In genomic region chr4:33745180-33745579, GRCm38 (mm10) we compare ENCODE assay signal across 25 mouse cellular contexts.
DNase-seq lines count a peak whose midpoint lies in the region; ATAC-seq and TF ChIP-seq lines count a peak whose summit lies in the region.
"Had no signal": no experiment of that assay in that cellular context is flagged by ENCODE, and none has a peak within 500 bp of the region (broad histone marks: within the 10 kb centered on the region; RNA-seq: fewer than 3 reads in every experiment).

No protein-coding gene starts in this region.

- H3K27me3 ChIP-seq in MEL (ENCODE audit: control insufficient read depth in 1 of 2, insufficient read depth in 2 of 2, low read length in 2 of 2) = no peaks in the 10 kb centered on the region
- H3K27me3 ChIP-seq: CH12.LX; embryonic facial prominence, embryonic 12.5 days; forebrain, embryonic 13.5 days; forebrain, embryonic 15.5 days had no signal

- TF ChIP-seq CTCF in MEL (IDR thresholded peaks at IDR 0.05 in 2 of 3, conservative IDR thresholded peaks at IDR 0.05 in 1 of 3; ENCODE audit: control insufficient read depth in 1 of 3, insufficient read depth in 1 of 3, low read depth in 2 of 3, low read length in 3 of 3, poor library complexity in 1 of 3, severe bottlenecking in 1 of 3) = no peak

- H3K36me3 ChIP-seq in MEL (ENCODE audit: control insufficient read depth in 1 of 2, insufficient read depth in 2 of 2, low read length in 2 of 2) = peaks cover 0 to 15% of the 10 kb centered on the region in 2 experiments; a peak in 2 of 4 replicates
- H3K36me3 ChIP-seq: embryonic facial prominence, embryonic 10.5 days; embryonic facial prominence, embryonic 12.5 days; forebrain, embryonic 15.5 days; G1E had no signal

- no peak overlapping the region for H3K27ac ChIP-seq in MEL (ENCODE audit: control insufficient read depth, low read depth, low read length)
- H3K27ac ChIP-seq: embryonic facial prominence, embryonic 10.5 days; embryonic facial prominence, embryonic 12.5 days; forebrain, embryonic 13.5 days; forebrain, embryonic 15.5 days had no signal

- no peak overlapping the region for H3K4me3 ChIP-seq in MEL (ENCODE audit: control insufficient read depth in 1 of 2, insufficient read depth in 1 of 2, low read depth in 2 of 2, low read length in 2 of 2)
- H3K4me3 ChIP-seq: embryonic facial prominence, embryonic 10.5 days; embryonic facial prominence, embryonic 12.5 days; forebrain, embryonic 13.5 days; forebrain, embryonic 15.5 days had no signal

- peak; percentile 83 for ATAC-seq in common myeloid progenitor, adult 5-6 weeks (replicated peaks; ENCODE audit: low read depth, poor library complexity, severe bottlenecking)
- ATAC-seq in megakaryocyte, adult 5-6 weeks (ENCODE audit: poor library complexity, severe bottlenecking) = 0 out of 2 replicates have a peak, but pooled peaks have one; percentile 18
- ATAC-seq: activated CD4-positive, CD25-positive, alpha-beta regulatory T cell, adult 4 months; CD4-positive, CD25-positive, alpha-beta regulatory T cell, adult 4 months; forebrain, embryonic 13.5 days; forebrain, embryonic 15.5 days; forebrain, postnatal 0 days; Patski had no signal

- H3K9ac ChIP-seq in MEL (ENCODE audit: control insufficient read depth, low read depth, low read length, poor library complexity, severe bottlenecking) = no peak overlapping the region
- H3K9ac ChIP-seq: embryonic facial prominence, embryonic 12.5 days; forebrain, embryonic 13.5 days; forebrain, embryonic 15.5 days; forebrain, postnatal 0 days had no signal

- DNase-seq in MEL (ENCODE audit: low read depth, low spot score) = peak; percentile 80
- DNase-seq in kidney, postnatal 25 days = no peak
- no peak for DNase-seq in cerebellum, adult 18-20 months
- no peak for DNase-seq in lung, postnatal 36 days
- DNase-seq: adrenal gland, adult 8-10 months; adrenal gland, postnatal 14 days; adrenal gland, postnatal 36 days; B cell, adult 2 months; cerebellum, adult 11-12 months; cerebellum, adult 8-10 months; cerebellum, adult 9-11 months; cerebellum, postnatal 14 days; cerebellum, postnatal 36 days; forebrain, postnatal 0 days had no signal

- peaks cover 6 to 23% of the 10 kb centered on the region in 2 experiments; a peak in 3 of 4 replicates for H3K4me1 ChIP-seq in MEL (ENCODE audit: control insufficient read depth in 1 of 2, insufficient read depth in 2 of 2, low read length in 2 of 2)
- H3K4me1 ChIP-seq: embryonic facial prominence, embryonic 10.5 days; embryonic facial prominence, embryonic 12.5 days; forebrain, embryonic 13.5 days; forebrain, embryonic 15.5 days had no signal

- no peaks in the 10 kb centered on the region for H3K79me2 ChIP-seq in MEL (ENCODE audit: control insufficient read depth, insufficient read depth, low read length, poor library complexity)

- TF ChIP-seq POLR2A in MEL (IDR thresholded peaks at IDR 0.05; ENCODE audit: control insufficient read depth in 1 of 2, insufficient read depth in 1 of 2, low read depth in 1 of 2, low read length in 2 of 2, poor library complexity in 1 of 2) = no peak

- no peak for TF ChIP-seq RAD21 in MEL (IDR thresholded peaks at IDR 0.05; ENCODE audit: low read depth, low read length)

- H3K9me3 ChIP-seq in MEL (replicated peaks; ENCODE audit: insufficient read depth, low read length) = no peaks in the 10 kb centered on the region
- H3K9me3 ChIP-seq: embryonic facial prominence, embryonic 10.5 days; embryonic facial prominence, embryonic 12.5 days; forebrain, embryonic 13.5 days; forebrain, embryonic 15.5 days; G1E had no signal

- peak; percentile 5 to 66; a peak in 3 of 4 replicates for TF ChIP-seq EP300 in MEL (IDR thresholded peaks at IDR 0.05; ENCODE audit: low read depth in 1 of 2, low read length in 2 of 2)

TF ChIP-seq in MEL, 35 proteins besides CTCF, POLR2A, EP300 and RAD21:
- TF ChIP-seq JUND (IDR thresholded peaks at IDR 0.05; ENCODE audit: low read depth, low read length) = no peak
- peak; percentile 91; the same call in 1 of the 2 replicates for TF ChIP-seq MXI1 (IDR thresholded peaks at IDR 0.05; ENCODE audit: low read depth, low read length)
- no peak for TF ChIP-seq KAT2A (conservative IDR thresholded peaks at IDR 0.05; ENCODE audit: low read depth, low read length)
- TF ChIP-seq MAFK (IDR thresholded peaks at IDR 0.05; ENCODE audit: borderline replicate concordance, low read depth, low read length) = no peak
- TF ChIP-seq BHLHE40 (IDR thresholded peaks at IDR 0.05; ENCODE audit: borderline replicate concordance, low read depth, low read length) = no peak
- no peak for TF ChIP-seq MYB (IDR thresholded peaks at IDR 0.05; ENCODE audit: low read depth, low read length)
- no peak for TF ChIP-seq CHD1 (IDR thresholded peaks at IDR 0.05; ENCODE audit: low read depth, low read length)
- TF ChIP-seq MAX (IDR thresholded peaks at IDR 0.05; ENCODE audit: low read length) = no peak
- no peak for TF ChIP-seq ZMIZ1 (IDR thresholded peaks at IDR 0.05; ENCODE audit: low read depth, low read length)
- no peak for TF ChIP-seq MEF2A (IDR thresholded peaks at IDR 0.05; ENCODE audit: extremely low read depth, insufficient replicate concordance, low read depth, low read length, poor library complexity, severe bottlenecking)
- TF ChIP-seq NELFE (IDR thresholded peaks at IDR 0.05; ENCODE audit: low read depth, low read length) = no peak
- no peak for TF ChIP-seq POLR2AphosphoS5 (IDR thresholded peaks at IDR 0.05; ENCODE audit: borderline replicate concordance, low read depth, low read length)
- no peak for TF ChIP-seq ETS1 (IDR thresholded peaks at IDR 0.05; ENCODE audit: low read depth, low read length)
- no peak for TF ChIP-seq ZKSCAN1 (IDR thresholded peaks at IDR 0.05; ENCODE audit: low read depth, low read length)
- TF ChIP-seq GATA1 (IDR thresholded peaks at IDR 0.05; ENCODE audit: low read depth, low read length) = 0 out of 2 replicates have a peak, but pooled peaks have one; percentile 21
- no peak for TF ChIP-seq RCOR1 (IDR thresholded peaks at IDR 0.05; ENCODE audit: low read depth, low read length)
- TF ChIP-seq TCF12 (IDR thresholded peaks at IDR 0.05; ENCODE audit: low read depth, low read length) = 0 out of 2 replicates have a peak, but pooled peaks have one; percentile 6
